24 mouse cellular contexts compared by ENCODE assay signal in genomic region chr5:18365460-18365859, GRCm38 (mm10). TPM values are rescaled to one million over a fixed set of nuclear protein-coding genes. Genes with fewer than 3 reads are reported as not detected.
DNase-seq lines count a peak whose midpoint lies in the region; ATAC-seq lines count a peak whose summit lies in the region.
"Had no signal": no experiment of that assay in that cellular context is flagged by ENCODE, and none has a peak within 500 bp of the region (broad histone marks: within the 10 kb centered on the region; RNA-seq: fewer than 3 reads in every experiment).

No protein-coding gene starts in this region.

- no peaks in the 10 kb centered on the region for H3K9me3 ChIP-seq in hindbrain, embryonic 14.5 days (ENCODE audit: control insufficient read depth, low read length)
- H3K9me3 ChIP-seq: embryonic facial prominence, embryonic 15.5 days; forebrain, embryonic 10.5 days; heart, embryonic 12.5 days; hindbrain, embryonic 10.5 days had no signal

- intact Hi-C loops in left cerebral cortex, postnatal 4 days (cut with DNase I) = no loop called here

- no peak for ATAC-seq in hindbrain, embryonic 14.5 days (ENCODE audit: low FRiP score)
- ATAC-seq: activated CD4-positive, CD25-positive, alpha-beta regulatory T cell, adult 4 months; forebrain, embryonic 14.5 days; hindbrain, embryonic 16.5 days; inflammation-experienced regulatory T-cells, adult 6 months; intestine, postnatal 0 days had no signal

- no peak overlapping the region for H3K27ac ChIP-seq in hindbrain, embryonic 14.5 days
- H3K27ac ChIP-seq: embryonic facial prominence, embryonic 15.5 days; forebrain, embryonic 10.5 days; gastrocnemius, adult 2 months; hindbrain, embryonic 10.5 days had no signal

- 0 out of 2 replicates have a peak, but pooled peaks cover 3% of the 10 kb centered on the region for H3K4me1 ChIP-seq in hindbrain, embryonic 14.5 days (replicated peaks; ENCODE audit: control insufficient read depth, insufficient read depth, low read length)

- no peak overlapping the region for H3K9ac ChIP-seq in hindbrain, embryonic 14.5 days
- H3K9ac ChIP-seq: embryonic facial prominence, embryonic 15.5 days; heart, embryonic 12.5 days had no signal

- no peaks in the 10 kb centered on the region for H3K27me3 ChIP-seq in hindbrain, embryonic 14.5 days (ENCODE audit: control insufficient read depth, insufficient read depth, low read length)
- H3K27me3 ChIP-seq: embryonic facial prominence, embryonic 15.5 days; heart, embryonic 12.5 days had no signal

- no peak overlapping the region for H3K4me2 ChIP-seq in hindbrain, embryonic 14.5 days (replicated peaks)
- H3K4me2 ChIP-seq: embryonic facial prominence, embryonic 15.5 days; heart, embryonic 12.5 days had no signal

- 98% methylated on average over 3 of the region's 3 CpGs for WGBS in hindbrain, embryonic 14.5 days

- no peaks in the 10 kb centered on the region for H3K36me3 ChIP-seq in hindbrain, embryonic 14.5 days (replicated peaks; ENCODE audit: control insufficient read depth, insufficient read depth)
- H3K36me3 ChIP-seq: embryonic facial prominence, embryonic 15.5 days; forebrain, embryonic 10.5 days; heart, embryonic 12.5 days; hindbrain, embryonic 10.5 days had no signal

- H3K4me3 ChIP-seq in hindbrain, embryonic 14.5 days (replicated peaks; ENCODE audit: low read length) = no peak overlapping the region
- H3K4me3 ChIP-seq: embryonic facial prominence, embryonic 15.5 days; erythroblast, embryonic 14.5 days; forebrain, embryonic 10.5 days; gastrocnemius, adult 2 months; heart, embryonic 12.5 days; hindbrain, embryonic 10.5 days had no signal

- peak; percentile 22 for DNase-seq in left cerebral cortex, postnatal 4 days
- no peak for DNase-seq in left cerebral cortex, adult 18-20 months (ENCODE audit: low spot score in 2 of 2)
- DNase-seq in cerebellum, adult 8-10 months = peak; percentile 59
- DNase-seq in cerebellum, postnatal 14 days = peak; percentile 28 to 66
- DNase-seq in kidney, postnatal 14 days = no peak
- DNase-seq in ovary, adult 18-20 months (ENCODE audit: low spot score) = no peak
- DNase-seq in hindbrain, embryonic 14.5 days (ENCODE audit: low spot score) = no peak
- DNase-seq: adrenal gland, adult 2 months; adrenal gland, postnatal 25 days; embryo, embryonic 11 days; gastrocnemius, adult 2 months; gastrocnemius, postnatal 25 days had no signal

RNA-seq across cellular contexts. Expression of gene Gnai1, which starts 5.3 kb away (rescaled TPM):
- 100 to 1,000 TPM; 159 TPM for total RNA-seq in left cerebral cortex, postnatal 4 days (2021)
- total RNA-seq in left cerebral cortex, adult 18-20 months (2021) = 100 to 1,000 TPM; 170 to 173 TPM
- polyA plus RNA-seq in hindbrain, embryonic 14.5 days (2014; fragmentation: Nextera tagmentation; extraction: Ambion mirVana) = 93.2 and 111 TPM in 2 replicates
- total RNA-seq: granulocyte monocyte progenitor cell, adult 5-6 weeks; MEL had no signal
- polyA plus RNA-seq: activated CD4-positive, CD25-positive, alpha-beta regulatory T cell, adult 4 months; erythroblast, embryonic 14.5 days; inflammation-experienced regulatory T-cells, adult 6 months had no signal

Comparison
In these comparisons a context has a peak if more than half of its experiments do, and no peak if none do; other contexts are left out.
1. DNase-seq: peak in left cerebral cortex, postnatal 4 days (single experiment), cerebellum, adult 8-10 months (single experiment) and cerebellum, postnatal 14 days (2 of 2); none in left cerebral cortex, adult 18-20 months (0 of 2), kidney, postnatal 14 days (single experiment), ovary, adult 18-20 months (single experiment) and hindbrain, embryonic 14.5 days (single experiment).